Mouse (Mus musculus) c-Kit-positive CD71-positive TER-119-negative erythroid progenitor cells, embryonic 14.5 days (primary cell): ENCODE measurements at regions not wholly inside any gene's neighbourhood (a gene's known extent, or its start where the extent isn't known, plus 50 kb on each side); places are given as distances from the start of the nearest gene placed in this dataset.

Experiments
- DNase-seq: peaks from one replicate; pipeline ENCODE4 v3.0.0-alpha.2; 2013; ENCODE audit warnings: low read depth

DNA sequence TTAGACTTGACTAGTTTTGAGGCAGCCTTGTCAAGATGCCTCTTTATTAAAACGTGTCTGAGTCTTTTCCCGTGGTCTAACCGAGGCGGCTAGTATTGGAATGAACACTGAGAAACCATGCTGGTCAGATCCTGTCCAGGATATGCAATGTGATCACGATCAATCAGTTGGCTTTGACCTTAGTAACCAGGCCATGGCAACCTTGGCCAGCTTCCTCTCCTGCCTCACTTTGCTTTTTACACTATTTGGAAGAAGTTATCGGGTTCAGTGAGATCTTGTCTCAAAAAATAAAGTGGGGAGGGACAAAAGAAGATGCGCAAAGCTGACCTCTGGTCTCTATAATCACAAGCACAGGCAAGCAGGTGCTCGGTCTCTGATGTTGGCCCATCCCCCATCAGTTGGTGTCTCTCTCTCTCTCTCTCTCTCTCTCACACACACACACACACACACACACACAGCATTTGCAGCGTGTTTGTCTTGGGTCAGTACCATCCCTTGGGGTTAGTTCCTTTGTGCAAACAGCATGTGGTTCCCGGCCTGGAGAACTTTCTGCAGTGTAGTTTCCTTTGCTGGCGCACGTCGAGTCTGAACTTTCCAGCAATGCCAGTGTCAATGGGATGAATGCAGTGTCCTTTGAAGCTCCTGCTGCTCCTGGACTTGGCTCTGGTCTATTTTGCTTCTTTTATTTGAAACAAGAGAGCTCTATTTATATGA lies 117.6 kb upstream of the Spdye4c start:
- DNase-seq, result no peak

DNA sequence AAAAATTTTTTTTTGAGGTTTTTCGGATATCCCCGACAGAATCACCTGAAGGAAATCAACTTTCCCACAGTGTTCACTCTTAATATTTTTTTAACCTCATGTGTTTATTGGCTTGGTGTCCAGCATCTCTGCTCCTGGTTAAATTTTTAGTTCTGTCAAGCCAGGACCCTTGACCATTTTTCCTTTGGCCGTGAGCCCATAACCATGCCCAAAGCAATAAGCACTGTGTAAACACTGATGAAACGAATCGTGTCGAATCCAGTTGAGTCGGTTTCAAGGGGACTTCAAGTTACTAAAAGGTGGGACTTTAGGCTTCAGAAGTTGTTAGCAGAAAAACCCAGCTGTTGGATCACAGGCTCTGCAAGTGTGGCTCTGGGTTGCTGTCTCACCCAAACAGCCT lies 117.0 kb upstream of the Spdye4c start:
- no peak for DNase-seq

DNA sequence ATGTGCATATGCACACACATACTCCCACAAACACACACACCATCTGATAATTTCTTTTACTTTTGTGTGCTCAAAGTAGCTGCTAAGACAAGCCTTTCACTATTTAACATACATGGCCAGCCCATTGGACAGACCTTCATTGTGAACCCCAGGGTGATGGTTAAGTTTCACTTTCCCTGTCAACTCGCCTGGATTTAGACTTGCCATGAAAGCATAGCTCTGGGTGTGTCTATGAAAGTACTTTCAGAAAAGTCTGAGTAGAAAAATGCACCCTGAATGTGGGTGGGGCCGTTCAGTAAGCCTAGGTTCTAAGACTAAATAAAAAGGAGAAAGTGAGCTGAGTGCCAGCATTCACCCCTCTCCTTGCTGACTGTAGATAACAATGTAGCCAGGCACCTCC lies 113.8 kb upstream of the Spdye4c start:
- DNase-seq, result no peak

DNA sequence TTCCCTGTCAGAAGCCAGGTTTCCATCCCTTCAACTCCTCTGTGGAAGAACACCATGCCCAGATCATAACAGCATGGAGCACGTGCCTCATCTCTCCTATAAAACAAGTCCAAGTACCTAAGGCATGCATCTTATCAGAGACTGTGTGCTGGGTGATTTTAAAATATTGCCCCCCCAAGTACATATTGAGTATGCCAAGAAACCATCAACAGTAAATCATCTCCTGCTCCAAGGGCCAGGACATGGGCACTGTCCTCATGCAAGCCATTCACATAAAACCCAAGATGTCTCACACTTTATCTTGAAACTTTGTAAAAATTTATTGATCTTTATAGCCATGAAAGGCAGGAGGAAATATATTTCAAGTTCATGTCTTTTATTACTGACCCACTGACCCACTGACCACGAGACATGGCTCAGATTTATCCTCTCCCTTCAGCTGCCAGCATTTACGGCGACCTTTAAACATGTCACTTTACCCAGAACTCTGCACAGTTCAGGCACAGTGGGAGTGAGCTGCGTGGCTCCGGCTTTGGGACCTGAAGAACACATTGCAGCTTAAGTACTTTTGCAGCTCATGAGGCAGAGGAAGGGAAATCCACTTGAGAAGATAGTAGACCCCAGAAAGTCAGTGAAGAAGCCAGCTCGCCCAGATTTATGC lies 99.7 kb upstream of the Spdye4c start:
- DNase-seq, result no peak

DNA sequence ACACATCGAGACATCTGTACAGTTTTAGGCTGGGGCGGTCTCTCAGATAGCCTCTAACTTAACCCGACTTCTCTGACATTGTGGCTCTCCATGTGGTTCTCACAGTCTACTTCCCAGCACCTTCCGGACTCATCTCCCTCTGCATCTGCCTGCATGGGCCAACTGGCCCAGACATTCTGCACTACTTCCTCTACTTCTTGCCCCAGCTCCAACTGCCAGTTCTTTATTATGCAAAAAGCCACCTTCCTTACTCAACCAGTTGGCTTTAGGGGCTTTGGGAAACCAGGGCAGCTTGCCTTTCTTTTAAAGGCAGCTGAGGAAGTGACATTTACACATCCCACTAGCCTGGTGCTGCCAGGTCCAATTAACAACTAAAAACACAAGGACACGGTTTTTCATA lies 97.1 kb upstream of the Spdye4c start:
- DNase-seq, result no peak

DNA sequence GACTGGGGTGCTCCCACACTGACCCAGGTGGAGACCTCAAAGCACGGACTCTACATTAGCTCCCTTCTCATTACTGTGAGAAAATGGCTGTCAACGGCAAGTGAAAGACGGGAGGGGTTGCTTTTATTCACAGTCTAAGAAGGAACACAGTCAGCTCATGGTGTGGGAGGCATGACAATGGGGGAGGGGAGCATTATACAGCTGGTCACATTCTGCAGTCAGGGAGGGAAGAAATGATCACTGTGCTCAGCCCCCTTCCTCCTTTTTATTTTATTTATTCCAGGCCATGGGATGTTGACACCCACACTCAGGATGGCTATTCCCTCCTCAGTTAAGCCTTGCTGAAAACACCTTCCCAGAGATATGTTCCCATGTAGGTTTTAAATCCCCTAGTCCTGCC lies 93.1 kb upstream of the Spdye4c start:
- no peak for DNase-seq

DNA sequence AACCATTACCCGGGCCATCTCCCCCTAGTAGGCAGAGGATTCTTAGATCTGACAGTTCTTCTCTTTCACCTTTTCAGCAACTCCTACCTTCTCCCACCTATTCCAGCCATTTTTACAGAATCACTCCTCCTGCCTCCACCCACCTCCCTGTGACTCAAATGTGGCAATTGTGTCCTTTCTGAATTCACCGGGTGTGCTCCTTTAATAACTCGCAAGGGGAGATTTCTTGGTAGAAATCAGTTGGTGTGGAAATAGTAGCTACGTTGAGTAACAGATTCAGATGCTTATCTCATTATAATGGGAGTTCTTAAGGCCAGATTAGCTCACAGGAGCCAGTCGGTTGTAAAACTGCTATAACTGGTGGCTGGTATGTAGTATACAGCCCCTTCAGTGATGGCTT lies 92.4 kb upstream of the Spdye4c start:
- DNase-seq, result no peak

DNA sequence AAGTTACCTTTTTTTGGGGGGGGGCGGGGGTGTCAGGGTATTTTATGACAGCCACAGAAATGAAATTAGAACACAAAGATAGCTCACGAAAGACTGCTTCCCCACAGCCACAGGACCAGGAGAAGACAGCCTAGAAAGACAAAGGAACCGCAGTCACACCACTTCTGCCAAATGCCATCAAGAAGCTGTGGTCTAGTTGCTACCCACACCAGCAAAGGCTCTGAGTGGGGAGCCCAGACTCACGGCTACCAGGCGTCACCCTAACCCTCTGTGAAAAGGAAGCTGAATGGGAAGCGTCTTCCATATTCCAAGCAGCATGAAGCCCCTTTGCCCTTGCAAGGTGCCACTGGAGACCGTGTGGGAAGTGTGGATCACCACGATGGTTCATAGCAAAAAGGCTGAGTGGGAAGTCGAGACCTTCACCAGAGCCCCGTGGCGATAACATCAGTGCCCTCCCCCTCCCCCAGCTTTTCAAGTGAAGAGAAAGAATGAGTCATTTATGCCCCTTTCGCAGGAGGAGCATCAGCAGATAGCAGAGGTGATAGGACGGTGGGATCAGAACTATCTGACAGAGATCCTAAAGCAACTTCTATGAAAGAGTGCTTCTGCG lies 91.3 kb upstream of the Spdye4c start:
- DNase-seq, result no peak

DNA sequence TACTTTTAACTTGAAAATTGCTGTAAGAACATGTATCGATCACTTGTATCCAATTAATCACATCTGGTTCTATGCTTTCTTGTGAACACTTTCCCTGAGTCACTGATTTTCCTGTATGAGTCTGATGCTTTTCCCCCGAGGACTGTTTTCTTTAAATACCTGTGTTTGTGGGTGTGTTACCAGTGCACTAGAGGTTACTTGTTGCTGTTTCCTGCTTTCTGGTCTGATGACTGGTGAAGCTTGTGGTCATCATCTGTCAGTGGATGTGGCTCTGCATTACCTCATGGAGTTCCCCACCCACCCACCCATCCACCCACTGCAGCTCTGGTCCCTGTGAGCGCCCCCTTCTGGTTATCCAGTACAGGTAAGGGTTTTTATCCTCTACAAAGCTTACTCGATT lies 88.3 kb upstream of the Spdye4c start:
- no peak for DNase-seq

DNA sequence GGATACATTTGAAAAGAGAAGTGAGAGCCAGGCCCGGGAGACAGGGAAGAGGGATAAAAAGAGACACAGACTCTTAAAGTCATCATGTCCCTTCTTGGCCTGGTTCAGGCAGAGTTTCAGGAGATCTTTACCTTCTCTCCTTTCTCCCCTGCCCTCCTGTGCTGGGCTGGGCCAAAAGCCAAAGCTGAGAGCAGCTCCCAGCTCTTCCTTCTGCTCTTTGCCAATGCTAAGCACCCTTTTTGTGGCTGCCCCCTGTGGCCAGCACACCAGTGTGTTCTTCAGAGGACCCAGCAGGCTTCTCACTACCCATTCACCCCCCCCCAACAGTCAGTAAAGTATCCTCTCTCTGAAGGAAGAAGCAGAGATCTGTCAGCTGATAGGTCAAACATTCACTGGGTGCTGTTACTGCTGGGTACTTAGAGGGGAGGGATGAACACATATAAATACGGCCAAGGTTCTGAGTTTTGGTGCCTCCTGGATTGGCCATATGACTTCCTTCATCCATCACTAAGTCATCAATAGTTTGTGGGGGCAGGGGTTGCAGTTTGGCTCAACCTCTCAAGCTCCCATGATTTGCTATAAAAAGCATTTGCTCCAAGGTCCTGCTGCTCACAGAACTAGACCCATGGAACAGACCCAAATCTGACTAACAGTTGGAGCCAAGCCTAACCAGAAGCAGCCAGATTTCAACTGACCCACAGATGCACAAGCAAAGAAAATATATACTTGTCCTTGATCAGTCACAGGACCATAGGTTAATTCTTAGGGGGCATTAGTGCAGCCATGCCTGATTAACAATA lies 87.7 kb upstream of the Spdye4c start:
- no peak for DNase-seq

DNA sequence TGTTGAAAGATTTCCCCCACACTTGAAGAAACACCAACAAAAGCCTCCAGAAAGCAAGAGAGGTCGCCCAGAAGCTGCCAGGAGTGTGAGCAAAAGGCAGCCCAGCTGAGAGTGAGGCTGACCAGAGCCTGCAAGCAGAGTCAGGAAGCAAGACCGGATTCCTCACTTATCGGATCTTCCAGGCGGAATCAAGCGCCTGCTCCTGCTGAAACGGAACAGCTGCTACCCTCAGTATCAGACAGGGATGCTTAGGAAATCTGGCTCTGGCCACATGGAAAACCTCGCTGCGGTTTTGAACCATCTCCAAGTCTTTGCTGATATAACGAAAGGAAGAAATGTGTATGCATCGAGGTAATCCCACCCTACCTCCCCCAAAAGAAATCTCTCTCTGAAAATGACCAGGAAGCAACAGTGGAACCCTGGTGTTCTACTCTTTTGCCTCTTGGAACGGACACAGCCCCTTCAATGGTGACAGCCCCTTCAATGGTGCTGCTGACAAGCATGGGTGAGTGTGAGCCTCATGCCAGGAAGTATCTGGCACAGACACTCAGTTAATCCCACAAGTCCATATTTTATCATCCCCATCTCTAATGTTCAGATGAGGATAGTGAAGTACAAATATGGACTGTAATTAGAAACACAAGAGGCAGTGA lies 83.3 kb upstream of the Spdye4c start:
- no peak for DNase-seq

DNA sequence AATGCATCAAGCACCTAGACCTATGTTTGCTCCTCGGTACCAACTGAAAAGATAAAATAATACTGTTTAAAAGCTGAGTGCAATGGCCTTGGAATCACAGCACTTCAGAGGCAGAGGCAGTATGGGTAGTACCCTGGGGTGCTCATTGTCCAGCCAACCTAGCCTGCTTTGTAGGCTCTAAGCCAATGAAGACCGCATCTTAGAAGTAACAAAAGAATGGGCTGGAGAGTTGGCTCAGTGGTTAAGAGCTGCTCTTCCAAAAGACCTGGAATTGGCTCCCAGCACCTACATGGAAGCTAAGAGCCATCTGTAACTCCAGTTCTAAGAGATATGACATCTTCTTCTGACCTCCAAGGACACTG lies 82.8 kb upstream of the Spdye4c start:
- DNase-seq, result no peak

DNA sequence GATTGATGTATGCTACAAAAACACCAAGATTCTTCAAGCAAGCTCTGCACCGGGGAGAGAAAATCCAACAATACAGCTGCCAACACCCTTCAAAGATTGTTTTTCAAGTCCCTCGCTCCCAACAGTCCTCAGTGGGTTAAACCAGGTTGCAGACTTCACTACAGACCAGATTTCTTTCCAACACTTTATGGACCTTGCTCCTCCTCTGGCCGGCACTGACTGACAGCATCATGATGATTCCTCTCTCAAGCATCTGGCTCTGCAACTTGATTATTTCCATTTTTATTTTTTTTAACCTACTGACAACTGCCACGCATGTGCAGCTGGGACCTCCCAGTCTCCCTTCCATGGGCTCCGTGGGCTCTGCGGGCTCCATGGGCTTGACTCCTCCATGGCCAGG lies 79.7 kb upstream of the Spdye4c start:
- DNase-seq, result no peak

DNA sequence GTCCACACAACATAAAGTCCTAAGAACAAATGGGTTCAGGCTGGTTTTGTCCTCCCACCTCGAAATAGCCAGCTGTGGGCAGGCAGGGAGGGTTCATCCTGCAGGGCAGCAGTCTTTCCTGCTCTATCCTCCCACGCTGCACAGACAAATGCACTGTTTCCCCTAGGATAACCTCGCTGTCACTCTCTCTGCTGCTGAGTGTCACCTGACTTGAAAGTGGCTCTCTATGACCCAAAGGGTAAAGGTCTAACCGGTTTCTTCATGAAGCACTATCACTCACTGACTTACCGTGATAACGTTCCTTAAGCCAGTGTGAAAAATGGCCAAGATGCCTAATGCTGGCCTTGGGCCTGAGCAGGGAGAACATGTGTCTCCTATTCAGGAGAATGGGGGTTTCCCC lies 78.2 kb upstream of the Spdye4c start:
- no peak for DNase-seq

DNA sequence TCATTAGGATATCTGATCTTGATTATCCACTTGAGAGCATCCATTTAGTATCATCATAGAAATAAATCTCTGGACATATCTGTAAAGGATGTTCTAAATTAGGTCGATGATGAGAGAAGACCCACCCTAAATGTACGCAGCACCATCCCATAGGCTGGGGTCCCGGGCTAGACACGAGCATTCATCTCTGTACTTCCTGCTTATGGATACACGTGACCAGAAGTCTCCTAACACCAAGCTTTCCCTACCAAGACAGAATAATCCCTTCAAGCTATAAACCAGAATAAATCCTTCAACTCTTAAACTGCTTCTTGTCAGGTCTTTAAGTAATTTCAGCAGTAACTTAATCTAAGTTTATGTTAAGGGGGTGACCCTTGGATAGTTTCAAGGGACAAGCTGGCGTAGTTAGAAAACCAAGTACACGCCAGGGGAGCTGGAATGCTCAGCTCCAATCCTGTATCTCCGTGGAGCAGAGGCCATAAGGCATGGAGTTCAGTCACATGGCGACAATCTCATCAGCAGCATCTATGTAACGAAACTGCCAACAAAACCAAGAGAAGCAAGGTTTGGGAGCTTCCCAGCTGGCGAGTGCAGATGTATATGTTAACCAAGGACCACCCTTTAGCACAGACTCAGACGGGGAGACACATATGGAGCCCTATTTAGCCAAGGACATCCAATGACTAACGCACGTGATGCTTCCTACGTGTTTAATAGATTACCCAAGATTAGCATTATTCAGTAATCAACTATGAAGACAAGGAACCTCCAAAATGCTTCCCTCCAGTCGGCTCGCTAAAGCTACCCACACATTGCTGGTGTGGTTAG lies 76.3 kb upstream of the Spdye4c start:
- no peak for DNase-seq

DNA sequence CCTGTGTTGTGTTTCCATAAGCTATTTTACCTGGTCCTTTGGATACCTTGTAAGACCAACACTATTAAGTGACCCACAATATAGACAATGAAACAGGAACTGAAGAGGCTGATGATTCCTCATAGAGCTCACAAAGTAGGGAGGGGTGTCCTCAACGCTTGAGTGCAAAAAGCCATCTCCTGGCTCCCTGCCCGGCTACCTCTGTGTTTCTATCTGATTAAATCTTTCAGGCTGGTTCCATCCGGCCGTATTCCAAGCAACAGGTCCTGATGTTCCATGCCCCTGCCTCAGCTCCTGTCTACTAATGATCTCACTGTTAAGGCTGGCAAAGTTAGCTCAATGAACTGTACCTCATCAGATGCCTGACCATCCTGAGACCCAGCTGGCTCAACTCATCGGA lies 75.3 kb upstream of the Spdye4c start:
- no peak for DNase-seq

DNA sequence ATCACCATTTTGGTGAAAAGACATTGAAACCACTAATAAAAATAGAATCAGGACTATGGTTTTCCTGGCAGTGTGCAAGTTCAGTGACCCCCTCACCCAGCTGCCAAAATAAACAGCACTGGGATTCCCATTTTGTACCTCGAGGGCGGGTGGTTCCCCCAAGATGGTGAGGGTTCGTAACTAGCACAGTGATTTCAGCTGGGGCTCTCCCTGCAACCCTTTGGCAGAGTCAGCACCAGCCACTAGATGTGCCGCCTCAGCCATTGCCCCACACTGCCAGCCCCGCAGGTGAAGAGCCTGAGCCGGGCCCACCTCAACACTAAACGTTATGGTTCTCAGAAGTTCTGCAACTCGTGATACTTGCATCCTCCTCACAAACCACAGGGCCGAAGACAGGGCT lies 74.3 kb upstream of the Spdye4c start:
- DNase-seq, result no peak

DNA sequence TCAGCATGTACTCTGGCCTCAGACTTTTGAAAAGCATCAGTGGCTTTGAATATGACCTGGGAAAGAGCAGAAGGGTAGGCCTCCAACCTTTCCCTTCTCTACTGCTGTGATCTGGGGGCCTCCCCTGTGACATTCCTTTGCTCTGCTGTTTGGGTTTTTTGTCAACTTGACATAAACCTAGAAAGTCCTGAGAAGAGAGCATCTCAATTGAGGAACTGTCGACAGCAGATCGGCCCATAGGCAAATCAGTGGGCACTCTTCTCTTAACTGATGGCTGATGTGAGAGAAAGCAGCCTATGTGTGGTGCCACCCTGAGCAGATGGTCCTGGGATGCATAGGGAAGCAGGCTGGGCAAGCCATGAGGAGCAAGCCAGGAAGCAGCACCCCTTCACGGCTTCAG lies 72.9 kb upstream of the Spdye4c start:
- DNase-seq, result no peak

DNA sequence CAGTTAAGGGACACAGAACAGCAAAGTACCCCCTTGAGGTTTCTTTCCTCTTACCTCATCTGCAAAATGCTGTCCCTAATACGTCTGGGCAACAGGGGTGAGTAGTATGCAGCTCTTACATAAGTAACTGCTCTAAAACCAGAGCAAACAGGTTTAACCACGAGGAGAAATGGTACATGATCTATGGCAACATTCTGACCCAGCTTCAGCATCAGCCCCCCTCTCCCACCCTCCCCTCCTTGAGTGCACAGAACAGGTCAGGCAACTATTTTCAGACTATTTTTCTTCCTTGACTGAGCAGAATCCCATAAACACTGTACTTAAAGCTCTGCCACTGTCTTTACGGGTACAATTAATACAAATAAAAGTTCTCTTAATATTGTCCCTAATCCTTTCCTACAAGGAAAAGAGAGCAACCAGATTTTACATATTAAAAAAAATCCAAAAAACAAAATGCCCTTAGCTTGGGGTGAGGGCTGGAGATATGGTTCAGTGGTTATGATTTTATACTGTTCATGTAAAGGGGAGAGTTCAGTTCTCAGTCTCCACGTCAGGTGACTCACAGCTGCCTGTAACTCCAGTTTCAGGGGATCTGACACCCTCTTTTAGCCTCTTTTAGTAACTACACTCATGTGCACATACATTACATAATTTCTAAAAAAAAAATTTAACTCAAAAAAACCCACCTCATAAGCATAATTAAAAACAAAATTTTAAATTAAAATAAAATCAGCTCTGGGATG lies 69.1 kb upstream of the Spdye4c start:
- no peak for DNase-seq

DNA sequence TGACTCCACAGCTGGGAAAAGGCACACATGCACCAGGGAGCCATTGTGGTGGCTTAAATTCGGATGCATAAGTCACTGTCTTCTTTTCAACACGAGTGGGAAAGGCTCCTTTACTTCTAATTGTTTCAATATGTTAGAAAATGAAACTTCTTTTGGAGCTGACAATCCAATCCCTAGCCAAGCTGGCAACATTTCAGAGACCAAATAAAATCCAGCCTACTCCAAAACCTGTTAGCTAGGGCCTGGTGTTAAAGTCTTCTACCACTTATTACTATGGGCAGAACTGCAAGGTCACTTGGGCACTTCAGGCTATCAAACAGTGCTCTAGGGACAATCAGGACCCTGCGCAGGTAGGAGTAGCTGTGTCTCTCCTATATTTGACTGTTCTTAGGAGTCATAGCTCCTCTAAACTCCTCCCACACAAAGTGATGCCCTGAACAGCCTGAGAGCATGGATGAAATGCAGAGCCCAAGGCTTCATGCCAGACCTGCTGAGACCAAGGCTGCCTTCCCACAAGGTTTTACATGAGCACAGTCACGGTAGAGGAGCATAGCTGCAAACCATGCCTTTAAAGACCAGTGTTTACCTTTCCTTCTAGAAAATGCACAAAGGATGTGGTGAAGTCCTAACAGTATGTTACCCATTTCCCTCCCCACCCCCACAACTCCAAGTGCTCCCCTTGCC lies 67.4 kb upstream of the Spdye4c start:
- no peak for DNase-seq
